Mouse (Mus musculus) small intestine, adult 2 months (tissue): ENCODE measurements around the gene Ephx1. TPM values are rescaled to one million over a fixed set of nuclear protein-coding genes. Genes with fewer than 3 reads are reported as not detected.
A peak's percentile ranks its signal among the peaks of the same experiment; 100 is the strongest.

Experiments
- H3K27ac ChIP-seq: fragments of 200-500 bp; 2 replicates; pipeline ENCODE4 v1.5.1; 2012; ENCODE audit warnings: low read depth, low read length, control low read depth, inconsistent platforms; ENCODE audit not compliant: insufficient read depth
- H3K27me3 ChIP-seq: fragments of 200-500 bp; 2 replicates; pipeline ENCODE4 v1.6.1; 2012; ENCODE audit warnings: mild to moderate bottlenecking, moderate library complexity, low read length, inconsistent platforms; ENCODE audit not compliant: control insufficient read depth, insufficient read depth
- H3K36me3 ChIP-seq: fragments of 200-500 bp; 2 replicates; pipeline ENCODE4 v1.6.1; 2012; ENCODE audit warnings: mild to moderate bottlenecking, low read length, control low read depth, inconsistent platforms; ENCODE audit not compliant: control insufficient read depth, insufficient read depth
- H3K4me1 ChIP-seq: fragments of 200-500 bp; 2 replicates; pipeline ENCODE4 v1.6.1; 2012; ENCODE audit warnings: low read length, inconsistent platforms, mixed read lengths; ENCODE audit not compliant: control insufficient read depth, insufficient read depth, insufficient read length
- H3K4me3 ChIP-seq: fragments of 200-500 bp; 2 replicates; pipeline ENCODE4 v1.5.1; 2012; ENCODE audit warnings: low read depth, mild to moderate bottlenecking, control low read depth, inconsistent platforms, low read length, moderate library complexity
- CTCF ChIP-seq: fragments of 200-500 bp; IDR thresholded peaks from 2 replicates; pipeline ENCODE4 v1.5.1; 2012; ENCODE audit warnings: low read depth, mild to moderate bottlenecking, control low read depth, inconsistent platforms, low read length, moderate library complexity, mixed read lengths; ENCODE audit not compliant: insufficient replicate concordance, insufficient read length; ENCODE audit errors: extremely low read depth
- POLR2A ChIP-seq: fragments of 200-500 bp; IDR thresholded peaks from 2 replicates; pipeline ENCODE4 v1.6.1; 2012; ENCODE audit warnings: low read depth, mild to moderate bottlenecking, control low read depth, inconsistent platforms, low read length, moderate library complexity
- WGBS: fragments of 180-500 bp; shearing (Covaris S2); methylation state at CpG from one replicate; pipeline ENCODE4 v1.1.7; 2018; 5-methylcytosine and 5-hydroxymethylcytosine counted together
- polyA plus RNA-seq: library from polyadenylated mRNA; depleted of rRNA; stranded (reverse); fragments of >200 nt; gene quantifications from 2 replicates; pipeline ENCODE4 v1.2.3, GENCODE M21; 2012

The Ephx1 gene
- polyA plus RNA-seq, 1 experiment: 10.0 TPM

- no peak overlapping the region for H3K27ac ChIP-seq
- WGBS: 85% methylated on average over 8 of the region's 8 CpGs
- peaks cover 2% of the 10 kb centered on the region; the same call in 1 of the 2 replicates for H3K4me1 ChIP-seq
- peaks cover 44% of the 10 kb centered on the region for H3K36me3 ChIP-seq
- TF ChIP-seq POLR2A (no peak), CTCF (no peak)
- no peak overlapping the region for H3K4me3 ChIP-seq
- H3K27me3 ChIP-seq: no peaks in the 10 kb centered on the region
Observed at GRCm38 (mm10) chr1:180956973-180957381, 63.7 kb downstream of the Ephx1 start.

GRCm38 (mm10) chr1:180956401-180956800, 64.3 kb downstream of the Ephx1 start:
- no peak overlapping the region for H3K27ac ChIP-seq
- H3K4me3 ChIP-seq: no peak overlapping the region
- H3K4me1 ChIP-seq: peaks cover 2% of the 10 kb centered on the region; the same call in 1 of the 2 replicates
- no peaks in the 10 kb centered on the region for H3K27me3 ChIP-seq
- peaks cover 44% of the 10 kb centered on the region for H3K36me3 ChIP-seq
- no peak for TF ChIP-seq CTCF
- no peak for TF ChIP-seq POLR2A
- 93% methylated on average over 8 of the region's 8 CpGs for WGBS

GRCm38 (mm10) chr1:180952808-180953207, 67.9 kb downstream of the Ephx1 start:
- H3K4me3 ChIP-seq: no peak overlapping the region
- peak overlapping the region; percentile 47 for H3K27ac ChIP-seq
- TF ChIP-seq CTCF (no peak), POLR2A (no peak)
- no peaks in the 10 kb centered on the region for H3K27me3 ChIP-seq
- peaks cover 5% of the 10 kb centered on the region; the same call in 1 of the 2 replicates for H3K4me1 ChIP-seq
- peaks cover 38% of the 10 kb centered on the region for H3K36me3 ChIP-seq
- WGBS: 26% methylated on average over 5 of the region's 5 CpGs

- WGBS: 24% methylated on average over 6 of the region's 6 CpGs
- Histone ChIP-seq H3K4me1 (peaks cover 7% of the 10 kb centered on the region; the same call in 1 of the 2 replicates), H3K4me3 (no peak overlapping the region), H3K36me3 (peaks cover 35% of the 10 kb centered on the region), H3K27ac (peak overlapping the region; percentile 75), H3K27me3 (no peaks in the 10 kb centered on the region)
- TF ChIP-seq POLR2A: no peak
- TF ChIP-seq CTCF: no peak
Observed at GRCm38 (mm10) chr1:180952085-180952746, 68.5 kb downstream of the Ephx1 start.

GRCm38 (mm10) chr1:180946448-180946847, 74.3 kb downstream of the Ephx1 start:
- WGBS: 25% methylated on average over 6 of the region's 6 CpGs
- Histone ChIP-seq H3K27me3 (no peaks in the 10 kb centered on the region), H3K27ac (no peak overlapping the region), H3K4me3 (no peak overlapping the region), H3K4me1 (peaks cover 29% of the 10 kb centered on the region), H3K36me3 (peaks cover 7% of the 10 kb centered on the region)
- TF ChIP-seq POLR2A (no peak), CTCF (no peak)

GRCm38 (mm10) chr1:180945001-180945980, 75.4 kb downstream of the Ephx1 start:
- Histone ChIP-seq H3K4me3 (no peak overlapping the region), H3K4me1 (peaks cover 29% of the 10 kb centered on the region), H3K27me3 (no peaks in the 10 kb centered on the region), H3K36me3 (peaks cover 7% of the 10 kb centered on the region), H3K27ac (peak overlapping the region; percentile 46)
- TF ChIP-seq POLR2A: no peak
- TF ChIP-seq CTCF: no peak
- 12% methylated on average over 20 of the region's 20 CpGs for WGBS

GRCm38 (mm10) chr1:180944553-180944952, 76.2 kb downstream of the Ephx1 start:
- H3K4me1 ChIP-seq: peaks cover 29% of the 10 kb centered on the region
- WGBS: 64% methylated on average over 4 of the region's 4 CpGs

More at GRCm38 (mm10) chr1:180944553-180944952, 76.2 kb downstream of the Ephx1 start:
- Histone ChIP-seq H3K27ac (peak overlapping the region; percentile 46; the same call in 1 of the 2 replicates), H3K36me3 (peaks cover 5% of the 10 kb centered on the region; the same call in 1 of the 2 replicates), H3K27me3 (no peaks in the 10 kb centered on the region), H3K4me3 (no peak overlapping the region)
- TF ChIP-seq POLR2A: no peak
- TF ChIP-seq CTCF: no peak
